Comparison of ENCODE assay signal across 14 mouse cellular contexts in genomic region chr2:137821344-137821916, GRCm38 (mm10).
DNase-seq lines count a peak whose midpoint lies in the region; ATAC-seq and TF ChIP-seq lines count a peak whose summit lies in the region.
"Had no signal": no experiment of that assay in that cellular context is flagged by ENCODE, and none has a peak within 500 bp of the region (broad histone marks: within the 10 kb centered on the region; RNA-seq: fewer than 3 reads in every experiment).

No protein-coding gene starts in this region.

- WGBS in hindbrain, postnatal 0 days: 48% methylated on average over 5 of the region's 5 CpGs
- WGBS in hindbrain, embryonic 16.5 days: 57% methylated on average over 5 of the region's 5 CpGs
- 11% methylated on average over 5 of the region's 5 CpGs for WGBS in forebrain, embryonic 15.5 days
- 49% methylated on average over 5 of the region's 5 CpGs for WGBS in midbrain, embryonic 14.5 days

- no peaks in the 10 kb centered on the region for H3K27me3 ChIP-seq in hindbrain, postnatal 0 days (ENCODE audit: insufficient read depth, low read length)
- H3K27me3 ChIP-seq in hindbrain, embryonic 16.5 days (replicated peaks; ENCODE audit: control insufficient read depth, insufficient read depth, low read length): no peaks in the 10 kb centered on the region
- H3K27me3 ChIP-seq in forebrain, embryonic 15.5 days: no peaks in the 10 kb centered on the region
- H3K27me3 ChIP-seq in midbrain, embryonic 14.5 days (ENCODE audit: control insufficient read depth, insufficient read depth, low read length): no peaks in the 10 kb centered on the region
- H3K27me3 ChIP-seq: megakaryocyte, embryonic 14.5 days; stomach, embryonic 15.5 days had no signal

- no peaks in the 10 kb centered on the region for H3K4me1 ChIP-seq in hindbrain, postnatal 0 days (ENCODE audit: insufficient read depth, low read length)
- no peaks in the 10 kb centered on the region for H3K4me1 ChIP-seq in hindbrain, embryonic 16.5 days (ENCODE audit: control insufficient read depth, insufficient read depth, low read depth, low read length)
- no peaks in the 10 kb centered on the region for H3K4me1 ChIP-seq in forebrain, embryonic 15.5 days
- no peaks in the 10 kb centered on the region for H3K4me1 ChIP-seq in midbrain, embryonic 14.5 days (ENCODE audit: control insufficient read depth, insufficient read depth, low read length)
- H3K4me1 ChIP-seq: megakaryocyte, embryonic 14.5 days; stomach, embryonic 15.5 days had no signal

- no peak for ATAC-seq in hindbrain, postnatal 0 days
- no peak for ATAC-seq in hindbrain, embryonic 16.5 days
- ATAC-seq in forebrain, embryonic 15.5 days (replicated peaks): peak; percentile 55; the same call in 1 of the 2 replicates
- no peak for ATAC-seq in midbrain, embryonic 14.5 days (ENCODE audit: low FRiP score, low TSS enrichment)

- TF ChIP-seq CTCF in hindbrain, postnatal 0 days (IDR thresholded peaks at IDR 0.05; ENCODE audit: low read depth): no peak

- no peak overlapping the region for H3K9ac ChIP-seq in hindbrain, postnatal 0 days (replicated peaks; ENCODE audit: low read length)
- H3K9ac ChIP-seq in hindbrain, embryonic 16.5 days (ENCODE audit: low read depth, low read length): no peak overlapping the region
- no peak overlapping the region for H3K9ac ChIP-seq in forebrain, embryonic 15.5 days (replicated peaks)
- no peak overlapping the region for H3K9ac ChIP-seq in midbrain, embryonic 14.5 days (replicated peaks; ENCODE audit: low read length)
- H3K9ac ChIP-seq: stomach, embryonic 15.5 days had no signal

- H3K4me3 ChIP-seq in hindbrain, postnatal 0 days (ENCODE audit: low read length): no peak overlapping the region
- H3K4me3 ChIP-seq in hindbrain, embryonic 16.5 days (ENCODE audit: low read length): no peak overlapping the region
- H3K4me3 ChIP-seq in forebrain, embryonic 15.5 days: no peak overlapping the region
- H3K4me3 ChIP-seq in midbrain, embryonic 14.5 days (replicated peaks; ENCODE audit: low read depth, low read length): no peak overlapping the region
- H3K4me3 ChIP-seq: erythroblast, embryonic 14.5 days; megakaryocyte, embryonic 14.5 days; stomach, embryonic 15.5 days had no signal

- peak; percentile 5 for DNase-seq in hindbrain, postnatal 0 days (ENCODE audit: low spot score)
- peak; percentile 54 for DNase-seq in layer of hippocampus, adult 9-11 months
- DNase-seq in midbrain, embryonic 14.5 days: peak; percentile 31
- no peak for DNase-seq in kidney, postnatal 14 days
- no peak for DNase-seq in urinary bladder, postnatal 36 days (ENCODE audit: low spot score in 2 of 2)
- no peak for DNase-seq in ovary, postnatal 36 days (ENCODE audit: low spot score)
- DNase-seq: heart, adult 11 months; kidney, adult 9 months; liver had no signal

- H3K4me2 ChIP-seq in hindbrain, postnatal 0 days (ENCODE audit: low read depth, low read length): no peak overlapping the region
- H3K4me2 ChIP-seq in hindbrain, embryonic 16.5 days (ENCODE audit: low read length): no peak overlapping the region
- H3K4me2 ChIP-seq in forebrain, embryonic 15.5 days (replicated peaks): no peak overlapping the region
- H3K4me2 ChIP-seq in midbrain, embryonic 14.5 days (ENCODE audit: low read length): no peak overlapping the region
- H3K4me2 ChIP-seq: stomach, embryonic 15.5 days had no signal

- H3K9me3 ChIP-seq in hindbrain, postnatal 0 days (ENCODE audit: low read length): no peaks in the 10 kb centered on the region
- no peaks in the 10 kb centered on the region for H3K9me3 ChIP-seq in hindbrain, embryonic 16.5 days (ENCODE audit: control insufficient read depth, low read length)
- H3K9me3 ChIP-seq in forebrain, embryonic 15.5 days: no peaks in the 10 kb centered on the region
- no peaks in the 10 kb centered on the region for H3K9me3 ChIP-seq in midbrain, embryonic 14.5 days (ENCODE audit: control insufficient read depth, low read length)
- H3K9me3 ChIP-seq: stomach, embryonic 15.5 days had no signal

- no peak overlapping the region for H3K27ac ChIP-seq in hindbrain, postnatal 0 days
- H3K27ac ChIP-seq in hindbrain, embryonic 16.5 days (ENCODE audit: low read depth, low read length): no peak overlapping the region
- no peak overlapping the region for H3K27ac ChIP-seq in forebrain, embryonic 15.5 days (replicated peaks)
- no peak overlapping the region for H3K27ac ChIP-seq in midbrain, embryonic 14.5 days (replicated peaks; ENCODE audit: low read depth, low read length)
- H3K27ac ChIP-seq: stomach, embryonic 15.5 days had no signal

- no peaks in the 10 kb centered on the region for H3K36me3 ChIP-seq in hindbrain, postnatal 0 days (ENCODE audit: insufficient read depth, low read length)
- H3K36me3 ChIP-seq in hindbrain, embryonic 16.5 days (ENCODE audit: control insufficient read depth, insufficient read depth, low read length): no peaks in the 10 kb centered on the region
- no peaks in the 10 kb centered on the region for H3K36me3 ChIP-seq in forebrain, embryonic 15.5 days
- H3K36me3 ChIP-seq in midbrain, embryonic 14.5 days (ENCODE audit: control insufficient read depth, insufficient read depth, low read length): no peaks in the 10 kb centered on the region
- H3K36me3 ChIP-seq: stomach, embryonic 15.5 days had no signal

Comparison
In these comparisons a context has a peak if more than half of its experiments do, and no peak if none do; other contexts are left out.
1. DNase-seq: peak in hindbrain, postnatal 0 days (single experiment), layer of hippocampus, adult 9-11 months (single experiment) and midbrain, embryonic 14.5 days (single experiment); none in kidney, postnatal 14 days (single experiment), urinary bladder, postnatal 36 days (0 of 2) and ovary, postnatal 36 days (single experiment).